Comparison of ENCODE assay signal across 12 mouse cellular contexts in the genomic region with DNA sequence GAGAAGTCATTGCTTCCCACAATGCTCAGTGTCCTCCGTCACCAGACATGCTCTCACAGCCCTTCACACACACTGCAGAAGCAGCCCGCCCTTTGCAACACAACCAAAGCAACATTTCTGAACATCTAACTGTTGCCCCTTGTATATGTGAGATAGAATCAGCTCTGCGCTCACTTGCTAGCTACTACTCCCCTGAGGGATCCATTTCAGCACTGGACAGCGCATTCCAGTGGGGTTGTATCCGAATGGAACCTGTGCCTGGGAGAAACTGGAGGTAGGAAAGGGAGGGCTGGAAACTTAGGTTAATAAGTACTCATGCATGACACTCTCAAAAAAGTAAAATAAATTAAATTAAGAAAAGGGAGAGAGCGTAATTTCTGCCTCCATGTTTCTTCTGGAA.
DNase-seq lines count a peak whose midpoint lies in the region; ATAC-seq and TF ChIP-seq lines count a peak whose summit lies in the region.
"Had no signal": no experiment of that assay in that cellular context is flagged by ENCODE, and none has a peak within 500 bp of the region (broad histone marks: within the 10 kb centered on the region; RNA-seq: fewer than 3 reads in every experiment).

No protein-coding gene starts in this region.

- H3K4me2 ChIP-seq in kidney, postnatal 0 days (ENCODE audit: low read length): no peak overlapping the region
- no peak overlapping the region for H3K4me2 ChIP-seq in limb, embryonic 14.5 days (replicated peaks; ENCODE audit: low read depth, low read length, severe bottlenecking)
- H3K4me2 ChIP-seq: forebrain, embryonic 12.5 days had no signal

- no peaks in the 10 kb centered on the region for H3K36me3 ChIP-seq in kidney, postnatal 0 days (ENCODE audit: insufficient read depth, low read length)
- no peaks in the 10 kb centered on the region for H3K36me3 ChIP-seq in limb, embryonic 14.5 days (ENCODE audit: control insufficient read depth, insufficient read depth, low read length)
- H3K36me3 ChIP-seq: forebrain, embryonic 12.5 days had no signal

- H3K4me3 ChIP-seq in kidney, postnatal 0 days (replicated peaks; ENCODE audit: low read depth, low read length): no peak overlapping the region
- H3K4me3 ChIP-seq in limb, embryonic 14.5 days (replicated peaks; ENCODE audit: low read length): no peak overlapping the region
- H3K4me3 ChIP-seq: forebrain, embryonic 12.5 days had no signal

- H3K4me1 ChIP-seq in kidney, postnatal 0 days (replicated peaks; ENCODE audit: insufficient read depth, low read length): no peaks in the 10 kb centered on the region
- H3K4me1 ChIP-seq in limb, embryonic 14.5 days (ENCODE audit: control insufficient read depth, insufficient read depth, low read length): no peaks in the 10 kb centered on the region
- H3K4me1 ChIP-seq: forebrain, embryonic 12.5 days had no signal

- WGBS in kidney, postnatal 0 days: 43% methylated on average over 6 of the region's 6 CpGs
- 46% methylated on average over 6 of the region's 6 CpGs for WGBS in limb, embryonic 14.5 days

- TF ChIP-seq CTCF in kidney, postnatal 0 days (IDR thresholded peaks at IDR 0.05; ENCODE audit: low read depth): no peak

- H3K9me3 ChIP-seq in kidney, postnatal 0 days (replicated peaks; ENCODE audit: low read length): no peaks in the 10 kb centered on the region
- H3K9me3 ChIP-seq in limb, embryonic 14.5 days (ENCODE audit: control insufficient read depth, low read length): no peaks in the 10 kb centered on the region
- H3K9me3 ChIP-seq: forebrain, embryonic 12.5 days had no signal

- TF ChIP-seq POLR2A in limb, embryonic 14.5 days (IDR thresholded peaks at IDR 0.05; ENCODE audit: borderline replicate concordance, extremely low read depth, insufficient read depth, insufficient read length): no peak

- H3K27ac ChIP-seq in kidney, postnatal 0 days: no peak overlapping the region
- no peak overlapping the region for H3K27ac ChIP-seq in limb, embryonic 14.5 days (replicated peaks; ENCODE audit: low read depth, low read length)
- H3K27ac ChIP-seq: forebrain, embryonic 12.5 days had no signal

- no peak overlapping the region for H3K9ac ChIP-seq in kidney, postnatal 0 days (ENCODE audit: low read depth, low read length)
- H3K9ac ChIP-seq in limb, embryonic 14.5 days (ENCODE audit: low read depth, low read length, severe bottlenecking): no peak overlapping the region
- H3K9ac ChIP-seq: forebrain, embryonic 12.5 days had no signal

- H3K27me3 ChIP-seq in kidney, postnatal 0 days (ENCODE audit: insufficient read depth, low read length): no peaks in the 10 kb centered on the region
- H3K27me3 ChIP-seq in limb, embryonic 14.5 days (ENCODE audit: control insufficient read depth, insufficient read depth, low read length): no peaks in the 10 kb centered on the region
- H3K27me3 ChIP-seq: forebrain, embryonic 12.5 days had no signal

- peak; percentile 76 for DNase-seq in kidney, postnatal 0 days (ENCODE audit: low spot score)
- DNase-seq in kidney, adult 18-20 months: no peak
- DNase-seq in NIH3T3 (ENCODE audit: low read depth): peak; percentile 55
- DNase-seq in adrenal gland, postnatal 14 days: peak; percentile 66
- peak; percentile 78 for DNase-seq in limb, embryonic 14.5 days (ENCODE audit: low spot score)
- no peak for DNase-seq in frontal cortex, postnatal 14 days (ENCODE audit: low spot score in 2 of 2)
- no peak for DNase-seq in layer of hippocampus, adult 9-10 months (ENCODE audit: low spot score)
- DNase-seq: cerebellum, adult 11-12 months; layer of hippocampus, postnatal 36 days; right cerebral cortex, adult 18-20 months; thymus, postnatal 36 days had no signal

- ATAC-seq in kidney, postnatal 0 days (replicated peaks; ENCODE audit: low FRiP score, low read depth): 0 out of 2 replicates have a peak, but pooled peaks have one; percentile 49
- no peak for ATAC-seq in limb, embryonic 14.5 days (ENCODE audit: low FRiP score, low read depth)

Comparison
In these comparisons a context has a peak if more than half of its experiments do, and no peak if none do; other contexts are left out.
1. DNase-seq: peak in kidney, postnatal 0 days (single experiment), NIH3T3 (single experiment), adrenal gland, postnatal 14 days (single experiment) and limb, embryonic 14.5 days (single experiment); none in kidney, adult 18-20 months (single experiment), frontal cortex, postnatal 14 days (0 of 2) and layer of hippocampus, adult 9-10 months (single experiment).